Mouse (Mus musculus) kidney, embryonic 14.5 days (tissue): ENCODE measurements around the gene Gm12216. TPM values are rescaled to one million over a fixed set of nuclear protein-coding genes. Genes with fewer than 3 reads are reported as not detected.

Experiments used
- ATAC-seq: fragments of 200-750 bp; cut with Nextera tagmentation; 2 replicates; pipeline ENCODE4 v1.8.0; 2017; ENCODE audit warnings: moderate number of reproducible peaks, mild to moderate bottlenecking, moderate TSS enrichment, moderate library complexity; ENCODE audit not compliant: low FRiP score, low TSS enrichment
- H3K27ac ChIP-seq: fragments of 300-500 bp; sonication (generic); 2 replicates; pipeline ENCODE4 v1.5.1; 2014; ENCODE audit warnings: low read depth, mild to moderate bottlenecking, low read length, moderate library complexity, mixed read lengths
- H3K27me3 ChIP-seq: fragments of 300-500 bp; sonication (generic); 2 replicates; pipeline ENCODE4 v1.6.1; 2014; ENCODE audit warnings: mild to moderate bottlenecking, low read length; ENCODE audit not compliant: control insufficient read depth, insufficient read depth
- H3K36me3 ChIP-seq: fragments of 300-500 bp; sonication (generic); 2 replicates; pipeline ENCODE4 v1.6.1; 2014; ENCODE audit warnings: low read length, mixed read lengths; ENCODE audit not compliant: control insufficient read depth, insufficient read depth
- H3K4me1 ChIP-seq: fragments of 300-500 bp; sonication (generic); 2 replicates; pipeline ENCODE4 v1.6.1; 2014; ENCODE audit warnings: low read length, mixed read lengths; ENCODE audit not compliant: control insufficient read depth, insufficient read depth
- H3K4me2 ChIP-seq: fragments of 300-500 bp; sonication (generic); replicated peaks from 2 replicates; pipeline ENCODE4 v1.6.1; 2014; ENCODE audit warnings: low read depth, mild to moderate bottlenecking, low read length
- H3K4me3 ChIP-seq: fragments of 300-500 bp; sonication (generic); 2 replicates; pipeline ENCODE4 v1.5.1; 2014; ENCODE audit warnings: mild to moderate bottlenecking, low read length
- H3K9ac ChIP-seq: fragments of 300-500 bp; sonication (generic); 2 replicates; pipeline ENCODE4 v1.6.1; 2014; ENCODE audit warnings: low read depth, mild to moderate bottlenecking, low read length, moderate library complexity
- H3K9me3 ChIP-seq: fragments of 300-500 bp; sonication (generic); 2 replicates; pipeline ENCODE4 v1.6.1; 2016; ENCODE audit warnings: low read length; ENCODE audit not compliant: control insufficient read depth
- WGBS: fragments of 180-500 bp; shearing (Covaris S2); extraction: QIAGEN DNeasy Blood & Tissue Kit; methylation state at CpG from one replicate; pipeline ENCODE4 v1.1.7; 2014; 5-methylcytosine and 5-hydroxymethylcytosine counted together
- polyA plus RNA-seq: library from polyadenylated mRNA; unstranded; fragments of >200 nt; fragmentation: Nextera tagmentation; extraction: Ambion mirVana; gene quantifications from 2 replicates; pipeline ENCODE4 v1.2.1, GENCODE M21; 2014

Gm12216 gene
- polyA plus RNA-seq, 1 experiment from 2014 or later, result 1.1 TPM

GRCm38 (mm10) chr11:53893451-53893850 is 34.4 kb upstream of the Gm12216 start:
- Histone ChIP-seq H3K9me3 (no peaks in the 10 kb centered on the region), H3K27ac (no peak overlapping the region), H3K4me1 (peaks cover 8% of the 10 kb centered on the region; the same call in 1 of the 2 replicates), H3K36me3 (no peaks in the 10 kb centered on the region), H3K4me2 (no peak overlapping the region), H3K9ac (no peak overlapping the region), H3K4me3 (no peak overlapping the region), H3K27me3 (no peaks in the 10 kb centered on the region)
- ATAC-seq, result no peak
- WGBS, result 75% methylated on average over 2 of the region's 2 CpGs

- H3K27me3 ChIP-seq, result no peaks in the 10 kb centered on the region
- H3K9ac ChIP-seq, result no peak overlapping the region
- no peak overlapping the region for H3K4me2 ChIP-seq
- H3K27ac ChIP-seq, result no peak overlapping the region; the same call in 1 of the 2 replicates
- no peak overlapping the region for H3K4me3 ChIP-seq
- no peak for ATAC-seq
- WGBS, result 35% methylated on average over 9 of the region's 9 CpGs
- peaks cover 12% of the 10 kb centered on the region; the same call in 1 of the 2 replicates for H3K4me1 ChIP-seq
- H3K9me3 ChIP-seq, result no peaks in the 10 kb centered on the region
- H3K36me3 ChIP-seq, result no peaks in the 10 kb centered on the region
Observed at GRCm38 (mm10) chr11:53892716-53893416, 33.8 kb upstream of the Gm12216 start.

- WGBS, result 4% methylated on average over 63 of the region's 63 CpGs
- no peaks in the 10 kb centered on the region for H3K9me3 ChIP-seq
- H3K36me3 ChIP-seq, result no peaks in the 10 kb centered on the region
- H3K4me2 ChIP-seq, result peak within 1 kb of the TSS; percentile 87
- peak within 1 kb of the TSS; percentile 61; the same call in 1 of the 2 replicates for H3K27ac ChIP-seq
- ATAC-seq, result peak; percentile 99
- peaks cover 12% of the 10 kb centered on the region; the same call in 1 of the 2 replicates for H3K4me1 ChIP-seq
- peak within 1 kb of the TSS; percentile 55 for H3K4me3 ChIP-seq
- H3K27me3 ChIP-seq, result no peaks in the 10 kb centered on the region
- H3K9ac ChIP-seq, result peak within 1 kb of the TSS; percentile 68
Observed at GRCm38 (mm10) chr11:53891505-53892451, 32.7 kb upstream of the Gm12216 start, which contains the start of gene Slc22a5. Slc22a5 (minus strand) TSS chr11:53891660.

- Histone ChIP-seq H3K4me2 (peak overlapping the region; percentile 87), H3K36me3 (no peaks in the 10 kb centered on the region), H3K4me3 (peak overlapping the region; percentile 55), H3K27ac (no peak overlapping the region), H3K27me3 (no peaks in the 10 kb centered on the region), H3K9ac (peak overlapping the region; percentile 68), H3K9me3 (no peaks in the 10 kb centered on the region), H3K4me1 (peaks cover 12% of the 10 kb centered on the region; the same call in 1 of the 2 replicates)
- WGBS, result 4% methylated on average over 32 of the region's 33 CpGs
- ATAC-seq, result 0 out of 2 replicates have a peak, but pooled peaks have one; percentile 1
Observed at GRCm38 (mm10) chr11:53890906-53891504, 31.9 kb upstream of the Gm12216 start.

GRCm38 (mm10) chr11:53890225-53890624 is 31.2 kb upstream of the Gm12216 start:
- Histone ChIP-seq H3K4me1 (peaks cover 12% of the 10 kb centered on the region; the same call in 1 of the 2 replicates), H3K9ac (no peak overlapping the region), H3K9me3 (no peaks in the 10 kb centered on the region), H3K4me3 (peak overlapping the region; percentile 55; the same call in 1 of the 2 replicates), H3K27ac (no peak overlapping the region), H3K4me2 (peak overlapping the region; percentile 87; the same call in 1 of the 2 replicates), H3K27me3 (no peaks in the 10 kb centered on the region), H3K36me3 (no peaks in the 10 kb centered on the region)
- 82% methylated on average over 2 of the region's 2 CpGs for WGBS
- no peak for ATAC-seq

- no peak for ATAC-seq
- Histone ChIP-seq H3K27ac (no peak overlapping the region), H3K9ac (no peak overlapping the region), H3K36me3 (no peaks in the 10 kb centered on the region), H3K4me3 (no peak overlapping the region), H3K9me3 (no peaks in the 10 kb centered on the region), H3K4me2 (no peak overlapping the region), H3K27me3 (no peaks in the 10 kb centered on the region), H3K4me1 (peaks cover 12% of the 10 kb centered on the region; the same call in 1 of the 2 replicates)
- 41% methylated on average over 4 of the region's 4 CpGs for WGBS
Observed at GRCm38 (mm10) chr11:53889091-53889645, 30.1 kb upstream of the Gm12216 start.

GRCm38 (mm10) chr11:53888242-53888641 is 29.2 kb upstream of the Gm12216 start:
- peaks cover 12% of the 10 kb centered on the region; the same call in 1 of the 2 replicates for H3K4me1 ChIP-seq
- no peaks in the 10 kb centered on the region for H3K36me3 ChIP-seq
- no peak overlapping the region for H3K4me2 ChIP-seq
- H3K27me3 ChIP-seq, result no peaks in the 10 kb centered on the region
- no peak for ATAC-seq
- 83% methylated on average over 4 of the region's 4 CpGs for WGBS
- no peaks in the 10 kb centered on the region for H3K9me3 ChIP-seq
- no peak overlapping the region for H3K9ac ChIP-seq
- no peak overlapping the region for H3K4me3 ChIP-seq
- H3K27ac ChIP-seq, result no peak overlapping the region

GRCm38 (mm10) chr11:53883287-53883686 is 24.2 kb upstream of the Gm12216 start:
- H3K9ac ChIP-seq, result no peak overlapping the region
- no peak for ATAC-seq
- no peaks in the 10 kb centered on the region for H3K36me3 ChIP-seq
- no peaks in the 10 kb centered on the region for H3K9me3 ChIP-seq
- H3K4me3 ChIP-seq, result no peak overlapping the region
- H3K4me2 ChIP-seq, result no peak overlapping the region
- H3K27ac ChIP-seq, result no peak overlapping the region
- H3K4me1 ChIP-seq, result peaks cover 2% of the 10 kb centered on the region; the same call in 1 of the 2 replicates
- 81% methylated on average over 2 of the region's 2 CpGs for WGBS
- H3K27me3 ChIP-seq, result no peaks in the 10 kb centered on the region
